Mouse (Mus musculus) liver, embryonic 14.5 days (tissue): ENCODE measurements around the gene Zfp366.

Experiments used
- CTCF ChIP-seq: IDR thresholded peaks from 2 replicates; pipeline ENCODE4 v1.5.1; 2016; ENCODE audit warnings: antibody characterized with exemption, low read depth, control low read depth
- EP300 ChIP-seq: IDR thresholded peaks from 2 replicates; pipeline ENCODE4 v1.6.1; 2016; ENCODE audit warnings: antibody characterized with exemption, low read depth

DNA sequence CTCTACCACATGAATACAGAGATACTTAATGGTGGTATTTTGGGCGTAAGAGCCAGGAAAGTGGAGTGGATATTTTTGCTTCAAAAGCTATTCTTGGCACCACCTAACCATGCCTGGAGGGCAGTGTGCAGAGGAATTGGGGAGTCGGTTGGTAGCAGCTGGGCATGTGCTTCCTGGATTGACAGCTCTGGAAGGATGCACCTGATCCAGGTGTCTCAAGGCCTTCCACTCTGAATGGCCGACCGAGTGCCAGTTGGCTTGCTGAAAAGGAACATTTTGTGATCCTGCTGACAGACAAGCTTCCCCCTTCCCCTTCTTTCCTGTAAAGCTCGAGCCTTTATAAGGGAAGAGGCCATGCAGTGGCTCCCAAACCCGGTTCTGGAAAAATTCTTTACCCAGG lies 98.3 kb downstream of the Zfp366 start:
- no peak for TF ChIP-seq CTCF
- no peak for TF ChIP-seq EP300
